Mouse (Mus musculus): ENCODE measurements at regions not wholly inside any gene's neighbourhood (a gene's known extent, or its start where the extent isn't known, plus 50 kb on each side); places are given as distances from the start of the nearest gene placed in this dataset.

DNA sequence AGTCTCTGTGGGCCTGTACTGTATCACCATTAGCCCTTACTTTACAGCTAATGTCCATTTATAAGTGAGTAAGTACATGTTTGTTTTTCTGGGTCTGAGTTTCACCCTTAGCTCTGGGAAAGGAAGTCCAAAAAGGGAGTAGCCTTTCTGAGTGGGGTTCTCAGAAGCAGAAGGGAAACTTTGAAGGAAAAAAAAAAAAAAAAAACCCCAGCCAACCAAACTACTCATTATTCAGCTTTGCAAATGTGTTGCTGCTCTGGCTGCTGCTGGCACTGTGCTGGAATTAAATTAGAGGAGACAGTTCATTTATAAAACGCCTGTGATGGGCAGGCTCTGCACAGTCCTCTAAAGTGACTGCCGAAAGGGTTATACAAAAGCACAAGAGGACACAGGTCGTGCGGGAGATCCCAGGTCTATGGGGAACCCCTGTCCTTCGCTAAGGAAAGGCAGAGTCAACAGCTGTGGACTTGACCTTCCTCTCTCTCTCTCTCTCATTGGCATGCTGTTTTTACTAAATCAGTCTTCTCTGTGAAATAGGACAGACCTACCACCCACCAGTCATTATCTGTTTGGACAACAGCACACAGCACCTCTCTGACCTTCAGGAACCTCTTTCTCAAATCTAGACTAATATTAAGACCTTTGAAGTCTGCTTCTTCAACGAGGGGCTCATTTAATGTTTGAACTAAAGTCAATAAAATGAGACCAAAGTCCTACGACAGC lies 165.4 kb downstream of the Cd47 start:
- DNase-seq: no peak

DNA sequence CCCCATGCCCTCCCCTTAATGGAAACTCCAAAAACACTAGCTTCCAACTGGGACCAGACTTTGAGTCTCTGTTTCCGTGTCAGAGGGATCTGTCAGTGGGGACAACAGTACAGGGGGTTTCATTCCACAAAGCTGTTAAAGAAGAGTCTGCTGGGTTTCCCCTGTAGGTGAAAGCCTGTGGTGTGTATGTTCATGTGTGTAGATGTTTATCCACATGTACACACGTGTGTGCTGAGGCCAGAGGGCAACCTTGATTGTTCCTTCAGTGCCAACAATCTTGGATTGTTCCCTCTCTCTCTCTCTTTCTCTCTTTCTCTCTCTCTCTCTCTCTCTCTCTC lies 165.9 kb downstream of the Cd47 start:
- no peak for DNase-seq

DNA sequence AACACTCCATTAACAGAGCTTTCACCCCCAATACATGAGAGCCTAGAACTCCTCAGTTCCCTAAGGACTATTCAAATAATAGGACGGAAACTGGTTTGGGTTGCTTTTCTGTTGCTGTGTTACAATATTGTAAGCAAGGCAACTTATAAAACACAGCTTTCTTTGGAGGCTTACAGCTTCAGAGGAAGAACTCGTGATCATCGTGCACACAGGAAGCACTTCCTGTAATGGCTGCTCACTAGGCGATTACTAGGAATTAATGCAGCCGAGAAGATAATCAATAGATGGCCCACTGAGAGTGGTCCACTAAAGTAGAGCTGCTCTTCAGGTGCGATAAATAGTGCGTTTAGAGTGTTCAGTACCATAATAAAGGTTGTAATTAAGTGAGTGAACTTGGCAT lies 166.8 kb downstream of the Cd47 start:
- no peak for DNase-seq

DNA sequence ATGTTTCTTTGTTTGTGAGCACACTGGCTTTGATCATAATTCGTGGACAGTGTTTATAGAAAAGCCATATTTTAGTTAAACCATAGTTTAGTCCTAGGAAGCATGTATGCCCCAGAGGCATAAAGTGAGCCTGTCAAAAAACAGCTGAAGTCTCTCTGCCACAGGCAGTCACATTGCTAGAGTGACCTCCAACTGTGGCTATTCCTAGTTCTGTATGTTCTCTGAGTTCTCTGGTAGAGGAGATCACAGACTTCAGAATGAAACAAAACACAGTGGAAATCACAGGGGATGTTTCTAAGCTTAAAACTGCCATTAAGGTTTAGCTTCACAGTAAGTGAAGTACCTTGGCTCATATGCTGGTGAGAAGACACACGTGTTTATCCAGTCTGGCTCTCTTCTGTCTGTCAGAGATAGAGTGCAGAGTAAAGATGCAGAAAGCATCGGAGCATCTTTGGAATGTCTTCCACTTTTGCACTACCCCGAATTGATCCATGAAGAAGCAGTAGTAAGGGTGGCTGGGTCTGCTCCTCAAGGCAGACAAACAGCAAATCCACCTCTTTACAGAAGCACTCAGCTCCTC lies 168.0 kb downstream of the Cd47 start:
- DNase-seq: no peak

DNA sequence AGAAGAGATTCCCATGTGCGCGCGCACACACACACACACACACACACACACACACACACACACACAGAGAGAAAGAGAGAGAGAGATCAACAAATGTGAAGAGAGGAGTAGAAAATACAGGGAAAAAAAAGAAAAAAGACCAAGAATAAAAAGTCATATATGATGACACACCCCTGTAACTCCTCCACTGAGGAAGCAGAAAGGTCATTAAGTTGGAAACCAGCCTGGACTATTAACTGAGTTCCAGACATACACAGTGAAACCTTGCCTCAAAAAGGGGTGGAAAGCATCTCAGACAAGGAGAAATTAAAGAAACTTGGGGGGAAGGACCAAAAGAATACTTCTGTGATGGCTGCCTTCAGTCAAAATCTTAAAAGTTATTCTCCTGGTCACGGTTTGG lies 168.7 kb downstream of the Cd47 start:
- no peak for DNase-seq

DNA sequence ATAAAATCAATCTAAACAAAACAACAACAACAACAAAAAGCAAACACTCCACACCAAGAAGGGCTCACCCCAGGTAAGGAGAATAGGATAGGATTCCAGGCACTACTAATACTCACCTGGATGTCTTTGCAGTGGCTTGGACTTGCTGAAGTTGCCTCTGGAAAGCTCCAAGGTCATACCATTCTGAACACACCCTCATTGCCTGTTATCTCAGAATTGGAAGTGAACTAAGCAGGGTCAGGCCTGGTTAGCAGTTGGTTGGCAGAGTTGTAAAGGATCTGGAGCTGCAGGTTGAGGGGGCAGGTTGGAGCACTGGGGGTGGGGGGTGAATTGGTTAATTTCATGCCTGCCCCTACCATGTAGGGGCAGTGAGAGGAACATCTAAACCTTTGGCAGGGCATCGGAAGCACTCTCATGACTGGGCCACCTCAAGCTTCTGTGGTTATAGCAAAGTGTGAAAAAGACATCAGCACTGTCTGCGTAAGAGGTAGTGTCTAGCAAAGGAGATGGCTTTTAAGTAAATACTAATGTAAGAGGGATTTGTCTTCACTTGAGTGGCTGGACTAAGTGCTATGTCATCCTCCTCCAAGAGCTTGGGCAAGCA lies 169.5 kb downstream of the Cd47 start:
- DNase-seq: no peak

DNA sequence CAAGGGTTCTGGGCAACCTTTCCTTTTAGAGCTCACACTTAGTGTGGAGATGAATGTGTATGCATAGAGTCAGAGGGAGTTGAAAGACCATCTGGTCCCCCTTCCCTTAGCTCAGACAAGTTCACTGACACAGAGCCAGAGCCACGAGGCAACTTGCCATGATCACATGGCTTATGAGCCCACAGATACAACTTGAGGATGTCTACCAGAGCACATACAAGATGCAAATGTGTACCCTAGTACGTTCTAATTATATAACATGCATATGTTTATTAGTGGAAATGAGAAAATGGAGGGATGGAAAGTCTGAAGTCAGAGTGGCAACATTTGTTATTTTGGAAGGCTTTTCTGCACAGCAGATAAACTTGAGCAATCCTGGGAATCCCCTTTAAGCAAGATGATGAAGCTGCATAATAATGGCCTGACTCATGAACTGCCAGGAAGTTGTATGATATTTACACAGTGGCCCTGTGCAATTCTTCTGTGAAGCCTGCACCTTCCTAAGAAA lies 170.0 kb downstream of the Cd47 start:
- DNase-seq: no peak

DNA sequence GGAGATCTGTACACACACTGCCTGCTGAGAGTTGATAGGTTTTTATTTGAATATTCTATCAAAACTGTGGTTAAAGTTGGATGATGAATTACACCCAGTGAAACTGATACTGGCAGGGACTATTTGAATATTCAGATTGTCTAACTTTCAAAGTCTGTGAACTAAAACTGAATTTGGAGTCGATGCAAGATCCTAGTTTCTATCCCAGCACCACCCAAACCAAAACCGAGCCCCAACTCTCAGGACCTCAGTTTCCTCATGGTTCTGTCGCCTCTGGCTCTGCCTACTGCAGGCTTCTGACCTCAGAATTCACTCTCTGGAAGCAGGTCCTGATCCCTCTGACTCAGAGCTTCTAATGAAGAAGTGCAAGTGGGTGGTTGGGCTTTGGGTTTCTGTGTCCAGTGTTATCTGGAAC lies 170.8 kb downstream of the Cd47 start:
- no peak for DNase-seq

DNA sequence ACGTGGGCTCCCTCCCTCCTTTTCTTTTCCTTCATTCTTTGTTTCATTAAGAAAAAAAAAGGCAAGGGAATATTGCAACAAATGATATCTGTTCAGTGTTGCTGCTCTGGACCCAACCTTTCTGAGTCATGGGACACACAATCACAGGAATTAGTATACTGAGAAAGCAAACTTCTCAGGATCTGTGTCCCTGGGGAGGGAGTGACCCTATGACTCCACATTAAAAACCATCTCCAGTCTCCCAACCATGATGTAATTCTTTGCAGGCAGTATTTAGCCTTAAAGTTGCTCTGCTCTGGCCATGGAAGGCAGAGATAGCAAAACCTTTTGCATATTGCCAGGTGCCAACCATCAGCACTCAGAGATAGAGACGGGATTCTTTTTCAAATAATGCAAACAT lies 176.9 kb downstream of the Cd47 start:
- no peak for DNase-seq

DNA sequence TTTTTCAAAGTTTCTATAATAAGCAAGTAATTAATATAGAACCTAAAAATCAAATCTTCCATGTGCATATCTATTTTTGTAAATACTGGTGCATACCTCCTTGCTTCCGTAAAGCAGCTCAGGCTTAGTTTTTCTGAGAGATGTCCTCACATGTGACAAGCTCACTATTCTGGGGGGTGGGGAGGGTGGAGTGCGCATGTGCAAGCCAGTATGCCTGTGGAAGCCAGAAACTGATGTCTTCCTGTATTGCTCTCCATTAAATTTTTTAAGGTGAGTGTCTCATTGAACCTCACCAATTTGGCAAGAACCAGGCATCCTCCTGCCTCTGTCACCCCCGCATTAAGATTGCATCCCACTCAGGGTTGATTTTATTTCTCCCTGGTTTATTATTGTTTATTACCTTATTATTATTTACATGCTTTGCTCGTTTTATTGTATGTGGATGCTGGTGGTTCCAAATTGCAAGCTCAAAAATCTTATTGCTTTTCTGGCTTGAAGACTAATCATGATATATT lies 179.2 kb downstream of the Cd47 start:
- no peak for DNase-seq

DNA sequence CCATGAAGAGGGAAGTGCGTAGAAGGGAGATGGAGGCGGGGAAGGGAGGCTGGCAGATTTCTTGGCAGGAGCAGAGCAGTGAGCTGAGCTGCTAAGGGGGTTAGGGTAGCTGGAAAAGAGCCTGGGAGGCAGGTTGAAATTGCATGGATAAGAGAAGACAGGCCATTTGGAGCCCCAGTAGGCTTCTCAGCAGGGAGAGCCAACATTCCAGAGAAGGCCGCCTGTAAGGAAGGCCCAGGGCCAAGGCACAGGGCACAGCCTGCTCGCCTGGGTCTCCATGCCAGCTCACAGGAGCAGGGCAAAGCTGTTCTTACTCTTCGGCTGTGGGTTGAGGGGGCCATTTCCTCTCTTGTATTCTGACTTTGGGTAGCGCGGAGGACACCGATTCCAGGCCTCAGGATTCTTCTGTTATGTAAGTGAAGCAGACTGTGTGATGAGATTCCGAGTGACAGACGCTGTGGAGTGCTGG lies 179.9 kb downstream of the Cd47 start:
- no peak for DNase-seq

DNA sequence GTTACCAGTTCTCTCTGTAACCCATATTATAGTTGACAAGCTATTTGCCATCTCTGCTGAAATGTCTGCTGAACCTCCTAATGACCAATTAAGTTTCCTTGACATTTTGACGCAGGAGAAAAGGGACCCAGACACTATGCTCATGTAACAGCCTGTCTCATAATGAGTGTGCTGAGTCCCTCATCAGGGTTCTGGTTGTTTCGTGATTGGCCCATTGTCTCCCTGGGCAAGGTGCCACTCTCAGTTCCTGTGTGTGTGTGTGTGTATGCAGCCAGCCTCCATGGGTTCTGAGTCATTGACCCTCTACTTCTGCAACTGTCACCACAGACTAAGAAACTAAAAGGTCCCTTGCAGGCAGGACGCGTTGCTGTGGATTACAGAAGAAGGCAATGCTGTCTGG lies 181.8 kb downstream of the Cd47 start:
- DNase-seq: no peak

DNA sequence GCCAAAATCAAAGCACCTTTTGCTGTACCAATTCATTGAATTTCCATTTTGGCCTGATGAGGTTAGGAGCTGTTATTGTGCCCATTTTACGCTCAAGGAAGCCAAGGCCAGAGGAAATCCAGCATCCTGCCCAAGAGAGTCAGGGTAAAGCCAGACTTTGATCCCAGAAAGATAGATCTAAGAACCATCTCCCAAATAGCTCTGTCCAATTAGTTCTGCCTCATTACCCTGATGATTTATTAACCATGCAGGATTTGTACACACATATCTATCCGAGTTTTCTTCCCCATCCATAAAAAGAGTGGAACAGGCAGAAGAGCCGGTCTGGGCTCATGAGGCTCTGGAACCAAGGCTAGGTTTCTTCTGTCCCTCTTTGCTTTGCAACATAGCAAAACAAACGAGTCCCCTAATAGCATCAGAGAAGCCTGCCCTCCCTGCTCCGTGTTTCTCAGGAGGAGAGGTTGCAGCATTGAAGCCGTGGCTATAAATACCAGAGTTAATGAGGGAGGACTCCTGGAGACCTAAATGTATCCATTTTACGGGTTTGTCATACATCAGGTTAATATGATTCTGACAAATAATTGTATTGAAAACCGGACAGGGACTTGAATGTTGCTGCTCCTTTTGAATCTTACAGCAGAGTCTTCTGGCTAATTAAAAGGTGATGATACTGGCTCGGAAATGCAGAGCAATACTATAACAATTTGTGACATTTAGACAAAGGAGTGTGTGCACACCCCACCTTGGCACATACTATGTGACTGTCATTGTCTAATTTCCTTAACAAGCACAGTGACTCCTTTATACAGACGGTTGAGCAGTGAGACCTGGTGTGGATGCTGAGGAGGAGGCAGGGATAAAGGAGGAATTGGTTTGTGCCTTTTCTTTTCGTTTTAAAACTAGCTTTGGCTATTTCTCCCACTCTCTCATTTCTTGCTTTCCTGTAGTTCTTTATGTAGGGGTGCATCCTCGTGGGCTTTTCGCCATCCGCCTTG lies 185.0 kb downstream of the Cd47 start:
- no peak for DNase-seq

DNA sequence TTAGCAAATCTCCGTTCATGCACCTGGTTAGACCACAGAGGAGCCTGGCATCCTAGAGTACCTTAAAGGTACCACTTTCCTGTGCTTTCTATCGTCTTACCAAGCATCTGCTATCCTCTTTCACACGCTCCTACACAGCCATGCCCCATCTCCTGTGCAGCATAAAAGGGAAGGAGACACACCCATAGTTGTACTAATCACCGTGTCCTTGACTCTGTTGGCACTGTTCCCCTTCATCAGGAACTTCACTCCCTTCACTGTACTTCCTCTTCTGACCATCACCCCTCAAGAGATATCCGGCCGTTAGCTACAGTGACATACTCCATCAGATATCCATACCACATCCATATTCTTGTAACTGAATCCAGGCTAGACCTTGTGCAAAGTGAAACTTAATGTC lies 186.6 kb downstream of the Cd47 start:
- no peak for DNase-seq

DNA sequence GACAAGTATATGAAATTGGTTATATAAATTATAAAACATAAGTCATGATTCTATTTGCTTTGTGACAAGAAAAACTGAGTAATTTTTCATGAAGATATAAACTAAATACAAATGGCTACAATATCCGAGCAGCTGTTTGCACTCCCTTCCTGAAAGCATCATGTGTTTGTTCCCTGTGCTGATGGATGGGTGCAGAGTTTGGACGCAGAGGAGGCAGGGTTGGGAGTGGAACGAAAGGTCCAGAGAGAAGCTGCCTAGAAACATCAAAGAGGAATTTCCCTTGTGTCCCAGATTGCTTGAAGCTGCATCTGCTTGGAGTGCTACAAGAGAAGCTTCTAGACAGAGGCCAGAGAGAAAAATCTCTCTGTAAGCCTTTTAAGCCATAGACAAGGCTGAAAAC lies 195.5 kb downstream of the Cd47 start:
- DNase-seq: no peak

DNA sequence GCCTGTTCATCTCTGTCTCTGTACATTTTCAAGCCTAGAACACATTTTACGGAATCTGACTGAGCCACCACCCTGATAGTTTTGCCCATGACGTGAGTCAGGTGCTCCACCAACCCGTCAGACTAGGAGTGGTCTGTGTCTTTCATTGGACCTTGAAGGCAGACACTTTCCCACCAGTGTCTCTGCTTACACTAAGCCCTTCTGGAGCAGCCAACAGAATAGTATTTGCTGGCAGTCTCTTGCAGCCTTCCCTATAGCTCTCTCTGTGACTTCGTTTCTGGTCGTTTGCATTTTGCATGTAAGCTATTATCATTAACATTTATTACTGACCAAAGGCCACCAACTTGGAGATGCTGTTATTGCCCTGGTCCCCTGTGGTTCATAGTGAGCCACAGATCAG lies 196.3 kb downstream of the Cd47 start:
- no peak for DNase-seq

DNA sequence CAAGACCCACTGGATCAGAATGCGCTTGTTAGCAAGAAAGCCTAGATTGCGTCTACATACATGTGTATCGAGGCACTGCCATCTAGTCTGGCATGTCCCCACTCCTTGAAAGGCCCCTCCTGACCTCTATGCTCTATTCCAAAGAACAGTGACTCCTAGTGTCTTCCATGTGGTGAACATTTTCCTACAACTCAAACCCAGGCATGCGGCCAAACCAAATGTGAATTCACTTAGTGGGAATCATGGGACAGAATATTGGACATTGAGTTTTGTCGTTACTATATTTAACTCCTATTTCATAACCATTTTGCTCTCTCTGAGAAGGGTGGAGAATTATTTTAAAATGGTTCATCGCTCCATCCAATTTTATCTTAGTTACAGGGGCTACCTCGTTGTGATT lies 196.7 kb downstream of the Cd47 start:
- DNase-seq: no peak

DNA sequence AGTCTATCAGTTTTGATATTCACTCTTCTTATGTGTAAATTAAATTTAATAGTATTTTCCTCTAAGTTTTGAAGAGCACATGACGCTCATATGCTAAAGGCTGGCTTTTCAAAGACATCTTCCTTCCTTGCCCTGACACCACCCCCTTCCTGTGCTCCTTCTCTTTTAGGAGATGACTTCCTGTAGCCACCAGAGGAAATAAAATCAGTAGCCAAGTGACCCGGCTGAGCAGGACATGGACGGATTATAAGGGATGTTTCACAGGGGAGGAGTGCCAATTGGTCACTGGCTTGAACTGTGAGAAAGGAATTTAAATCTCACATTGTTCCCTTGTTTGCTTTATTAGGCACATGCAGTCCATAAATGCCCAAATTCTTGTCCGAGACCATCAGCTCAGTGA lies 200.5 kb downstream of the Cd47 start:
- DNase-seq: peak; percentile 7

DNA sequence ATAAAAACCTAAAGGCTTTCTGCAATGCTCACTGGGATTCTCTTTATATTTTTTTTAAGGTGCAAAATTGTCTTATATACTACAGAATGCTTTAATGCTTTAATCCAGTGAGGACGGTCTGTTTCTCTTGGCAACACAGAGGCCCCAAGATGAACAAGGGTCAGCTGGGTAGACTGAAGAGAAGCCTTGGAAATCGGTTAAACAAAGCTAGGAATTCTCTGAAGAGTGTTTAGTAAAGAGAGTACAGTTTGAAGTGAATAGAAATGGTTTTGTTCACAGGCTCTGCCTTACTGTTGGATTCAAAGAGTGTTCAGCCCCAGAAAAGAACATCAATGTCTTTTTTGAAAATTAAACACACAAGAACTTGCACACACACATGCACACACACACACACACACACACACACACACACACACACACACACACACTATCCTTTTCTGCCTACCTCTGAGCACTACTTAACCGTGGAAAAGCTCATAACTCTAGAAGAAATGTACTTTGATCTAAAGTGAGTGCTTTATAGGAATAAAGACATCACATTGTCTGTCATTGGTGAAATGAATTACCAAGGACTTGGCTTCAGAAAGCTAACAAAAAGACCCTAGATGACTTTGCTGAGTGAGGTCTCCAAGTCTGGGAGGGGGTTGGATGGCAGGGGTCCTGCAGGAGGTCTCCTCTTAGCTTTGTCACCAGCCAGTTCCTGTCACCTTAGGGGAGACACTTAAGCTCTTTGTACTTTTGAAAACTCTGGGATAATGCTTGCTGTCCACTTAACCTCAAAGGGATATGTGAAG lies 201.5 kb downstream of the Cd47 start:
- no peak for DNase-seq

DNA sequence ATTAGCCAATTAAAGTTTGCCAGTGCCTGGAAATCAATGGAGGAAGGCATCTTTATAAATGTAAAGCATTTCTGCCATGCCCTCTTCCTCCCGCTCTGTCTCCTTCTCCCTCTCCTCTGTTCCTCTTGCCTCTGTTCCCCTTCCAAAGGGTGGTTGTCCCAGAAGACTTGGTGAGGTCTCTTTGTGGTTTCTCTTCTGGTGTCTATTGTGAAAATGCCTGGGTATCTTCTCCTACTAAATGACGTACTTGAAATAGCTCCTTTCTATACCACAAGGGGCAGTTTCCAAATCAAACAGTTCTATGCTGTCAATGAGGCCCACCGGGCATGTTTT lies 202.1 kb downstream of the Cd47 start:
- no peak for DNase-seq

DNA sequence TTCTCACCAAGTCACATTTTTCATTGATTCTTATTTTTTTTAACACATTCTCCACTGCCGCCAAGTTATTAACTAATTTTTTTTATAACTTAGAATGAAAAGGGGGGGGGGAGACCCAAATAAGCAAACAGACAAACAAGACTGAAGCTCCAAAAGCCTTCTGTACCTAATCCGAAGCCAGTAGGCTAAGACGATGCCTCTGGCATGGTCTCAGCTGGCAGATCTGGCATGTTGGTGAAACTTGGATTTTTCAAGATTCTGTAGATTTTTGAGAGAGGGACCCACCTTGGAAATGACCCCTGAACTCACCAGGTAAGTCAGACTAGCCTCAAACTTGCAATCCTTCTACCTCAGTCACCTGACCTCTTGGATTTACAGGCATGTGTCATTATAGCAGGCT lies 208.7 kb downstream of the Cd47 start:
- no peak for DNase-seq

DNA sequence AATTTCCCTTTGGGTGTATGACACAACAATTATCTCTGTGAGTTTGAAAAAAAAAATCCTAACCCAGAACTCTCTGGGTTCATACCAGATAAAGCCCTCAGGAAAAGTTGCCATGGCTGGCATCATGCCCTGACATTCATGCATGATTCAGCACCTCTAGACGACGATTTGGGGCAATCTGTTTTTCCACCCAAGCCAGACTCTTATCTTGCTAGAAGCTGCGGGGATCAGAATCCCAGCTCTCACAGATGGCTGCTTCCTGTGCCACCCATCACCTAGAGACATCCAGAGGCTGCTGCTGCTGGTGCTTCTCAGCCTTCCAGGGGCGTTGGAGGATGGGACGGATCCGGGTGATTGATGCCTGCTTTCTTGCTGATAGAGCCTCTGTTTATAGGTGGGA lies 209.2 kb downstream of the Cd47 start:
- DNase-seq: peak; percentile 31
